15 mouse cellular contexts compared by ENCODE assay signal in genomic region chr10:20064556-20065207, GRCm38 (mm10).
DNase-seq lines count a peak whose midpoint lies in the region; TF ChIP-seq lines count a peak whose summit lies in the region.
"Had no signal": no experiment of that assay in that cellular context is flagged by ENCODE, and none has a peak within 500 bp of the region (broad histone marks: within the 10 kb centered on the region; RNA-seq: fewer than 3 reads in every experiment).

No protein-coding gene starts in this region.

- H3K36me3 ChIP-seq in kidney, adult 2 months (ENCODE audit: control insufficient read depth, insufficient read depth, low read length), result no peaks in the 10 kb centered on the region; the same call in 1 of the 2 replicates
- H3K36me3 ChIP-seq: embryonic facial prominence, embryonic 10.5 days; forebrain, embryonic 12.5 days; midbrain, embryonic 12.5 days had no signal

- peaks cover 8% of the 10 kb centered on the region for H3K4me1 ChIP-seq in kidney, adult 2 months (ENCODE audit: control insufficient read depth, insufficient read depth, low read length)
- H3K4me1 ChIP-seq: embryonic facial prominence, embryonic 10.5 days; forebrain, embryonic 12.5 days; midbrain, embryonic 12.5 days had no signal

- H3K27me3 ChIP-seq in kidney, adult 2 months (replicated peaks; ENCODE audit: control insufficient read depth, insufficient read depth, low read length), result no peaks in the 10 kb centered on the region
- H3K27me3 ChIP-seq: forebrain, embryonic 12.5 days; midbrain, embryonic 12.5 days had no signal

- 61% methylated on average over 9 of the region's 9 CpGs for WGBS in kidney, adult 2 months

- H3K27ac ChIP-seq in kidney, adult 2 months (ENCODE audit: insufficient read depth, low read depth, low read length), result 0 out of 2 replicates have a peak overlapping the region, but pooled peaks have one; percentile 55
- H3K27ac ChIP-seq: embryonic facial prominence, embryonic 10.5 days; forebrain, embryonic 12.5 days; layer of hippocampus, adult 2 months; midbrain, embryonic 12.5 days had no signal

- H3K4me3 ChIP-seq in kidney, adult 2 months (ENCODE audit: insufficient read depth, low read depth, low read length), result no peak overlapping the region
- H3K4me3 ChIP-seq: embryonic facial prominence, embryonic 10.5 days; forebrain, embryonic 12.5 days; layer of hippocampus, adult 2 months; midbrain, embryonic 12.5 days had no signal

- DNase-seq in gastrocnemius, postnatal 25 days, result peak; percentile 21
- no peak for DNase-seq in gastrocnemius, adult 18-20 months (ENCODE audit: low spot score)
- peak; percentile 79 for DNase-seq in kidney, adult 2 months
- no peak for DNase-seq in kidney, adult 18-20 months
- peak; percentile 57 for DNase-seq in adrenal gland, adult 8-10 months
- DNase-seq in adrenal gland, postnatal 25 days, result peak; percentile 35
- DNase-seq in right cerebral cortex, postnatal 4 days, result no peak
- DNase-seq: B cell, adult 2 months; cerebellum, adult 2 months; cerebellum, postnatal 36 days; retina, postnatal 1 day had no signal

- no peak for TF ChIP-seq POLR2A in kidney, adult 2 months (IDR thresholded peaks at IDR 0.05; ENCODE audit: low read depth, low read length)

- no peak for TF ChIP-seq CTCF in kidney, adult 2 months (conservative IDR thresholded peaks at IDR 0.05; ENCODE audit: insufficient read depth, insufficient read length, low read depth, low read length)

Comparison
In these comparisons a context has a peak if more than half of its experiments do, and no peak if none do; other contexts are left out.
1. DNase-seq: peak in gastrocnemius, postnatal 25 days (single experiment), kidney, adult 2 months (single experiment), adrenal gland, adult 8-10 months (single experiment) and adrenal gland, postnatal 25 days (single experiment); none in gastrocnemius, adult 18-20 months (single experiment), kidney, adult 18-20 months (single experiment) and right cerebral cortex, postnatal 4 days (single experiment).